Mouse (Mus musculus) heart, postnatal 0 days (tissue): ENCODE results near the gene Traf6. TPM values are rescaled to one million over a fixed set of nuclear protein-coding genes. Genes with fewer than 3 reads are reported as not detected.

Experiments
- ATAC-seq: fragments of 200-750 bp; cut with Nextera tagmentation; 2 replicates; pipeline ENCODE4 v1.8.0; 2017; ENCODE audit warnings: low read depth, moderate number of reproducible peaks, moderate library complexity; ENCODE audit not compliant: insufficient read depth
- DNase-seq: peaks from one replicate; pipeline ENCODE4 v3.0.0-alpha.2; 2016; ENCODE audit warnings: low spot score
- H3K27ac ChIP-seq: fragments of 300-500 bp; sonication (generic); 2 replicates; pipeline ENCODE4 v1.5.1; 2014; ENCODE audit warnings: low read depth, mild to moderate bottlenecking
- H3K27me3 ChIP-seq: fragments of 300-500 bp; sonication (generic); 2 replicates; pipeline ENCODE4 v1.6.1; 2014; ENCODE audit warnings: low read length, mixed read lengths; ENCODE audit not compliant: control insufficient read depth, insufficient read depth
- H3K36me3 ChIP-seq: fragments of 300-500 bp; sonication (generic); replicated peaks from 2 replicates; pipeline ENCODE4 v1.6.1; 2014; ENCODE audit warnings: low read length, mixed read lengths; ENCODE audit not compliant: control insufficient read depth, insufficient read depth
- H3K4me1 ChIP-seq: fragments of 300-500 bp; sonication (generic); 2 replicates; pipeline ENCODE4 v1.6.1; 2014; ENCODE audit warnings: antibody characterized with exemption; ENCODE audit not compliant: control insufficient read depth, insufficient read depth
- H3K4me2 ChIP-seq: fragments of 300-500 bp; sonication (generic); 2 replicates; pipeline ENCODE4 v1.6.1; 2014; ENCODE audit warnings: low read depth, mild to moderate bottlenecking, low read length, moderate library complexity
- H3K4me3 ChIP-seq: fragments of 300-500 bp; sonication (generic); 2 replicates; pipeline ENCODE4 v1.5.1; 2014; ENCODE audit warnings: low read depth, low read length
- H3K9ac ChIP-seq: fragments of 300-500 bp; sonication (generic); replicated peaks from 2 replicates; pipeline ENCODE4 v1.6.1; 2014; ENCODE audit warnings: low read depth, low read length, mixed read lengths
- H3K9me3 ChIP-seq: fragments of 300-500 bp; sonication (generic); replicated peaks from 2 replicates; pipeline ENCODE4 v1.6.1; 2016; ENCODE audit warnings: low read length; ENCODE audit not compliant: control insufficient read depth
- CTCF ChIP-seq: IDR thresholded peaks from 2 replicates; pipeline ENCODE4 v1.5.1; 2016; ENCODE audit warnings: antibody characterized with exemption, control low read depth, low read depth
- EP300 ChIP-seq: IDR thresholded peaks from 2 replicates; pipeline ENCODE4 v1.6.1; 2016; ENCODE audit warnings: antibody characterized with exemption, low read depth
- WGBS: fragments of 180-500 bp; shearing (Covaris S2); extraction: QIAGEN DNeasy Blood & Tissue Kit; methylation state at CpG from one replicate; pipeline ENCODE4 v1.1.7; 2014; 5-methylcytosine and 5-hydroxymethylcytosine counted together
- polyA plus RNA-seq: library from polyadenylated mRNA; unstranded; fragments of >200 nt; fragmentation: Nextera tagmentation; extraction: Ambion mirVana; gene quantifications from 2 replicates; pipeline ENCODE4 v1.2.1, GENCODE M21; 2015
- total RNA-seq: library from RNA; depleted of rRNA; stranded (reverse); fragments of >200 nt; gene quantifications from 2 replicates; pipeline ENCODE4 v1.2.3, GENCODE M21; 2014; ENCODE audit warnings: low replicate concordance; rRNA removed

Traf6 gene
- total RNA-seq, result 13.9 and 24.2 TPM in 2 replicates
- 2.8 and 3.3 TPM in 2 replicates for polyA plus RNA-seq

- peak within 1 kb of the TSS; percentile 88 for H3K4me3 ChIP-seq
- H3K4me1 ChIP-seq, result peaks cover 7% of the 10 kb centered on the region; the same call in 1 of the 2 replicates
- peak; percentile 80 for DNase-seq
- peak within 1 kb of the TSS; percentile 89 for H3K4me2 ChIP-seq
- peak; percentile 82 for TF ChIP-seq CTCF
- TF ChIP-seq EP300, result no peak
- under 1% methylated on average over 62 of the region's 68 CpGs for WGBS
- no peaks in the 10 kb centered on the region for H3K9me3 ChIP-seq
- no peaks in the 10 kb centered on the region for H3K36me3 ChIP-seq
- peak; percentile 96 for ATAC-seq
- H3K27me3 ChIP-seq, result no peaks in the 10 kb centered on the region
- H3K9ac ChIP-seq, result peak within 1 kb of the TSS; percentile 85
- H3K27ac ChIP-seq, result peak within 1 kb of the TSS; percentile 63
Observed at GRCm38 (mm10) chr2:101678236-101679021, at the start of gene Traf6. Gene Traf6, plus strand, starts transcription at chr2:101678429.

DNA sequence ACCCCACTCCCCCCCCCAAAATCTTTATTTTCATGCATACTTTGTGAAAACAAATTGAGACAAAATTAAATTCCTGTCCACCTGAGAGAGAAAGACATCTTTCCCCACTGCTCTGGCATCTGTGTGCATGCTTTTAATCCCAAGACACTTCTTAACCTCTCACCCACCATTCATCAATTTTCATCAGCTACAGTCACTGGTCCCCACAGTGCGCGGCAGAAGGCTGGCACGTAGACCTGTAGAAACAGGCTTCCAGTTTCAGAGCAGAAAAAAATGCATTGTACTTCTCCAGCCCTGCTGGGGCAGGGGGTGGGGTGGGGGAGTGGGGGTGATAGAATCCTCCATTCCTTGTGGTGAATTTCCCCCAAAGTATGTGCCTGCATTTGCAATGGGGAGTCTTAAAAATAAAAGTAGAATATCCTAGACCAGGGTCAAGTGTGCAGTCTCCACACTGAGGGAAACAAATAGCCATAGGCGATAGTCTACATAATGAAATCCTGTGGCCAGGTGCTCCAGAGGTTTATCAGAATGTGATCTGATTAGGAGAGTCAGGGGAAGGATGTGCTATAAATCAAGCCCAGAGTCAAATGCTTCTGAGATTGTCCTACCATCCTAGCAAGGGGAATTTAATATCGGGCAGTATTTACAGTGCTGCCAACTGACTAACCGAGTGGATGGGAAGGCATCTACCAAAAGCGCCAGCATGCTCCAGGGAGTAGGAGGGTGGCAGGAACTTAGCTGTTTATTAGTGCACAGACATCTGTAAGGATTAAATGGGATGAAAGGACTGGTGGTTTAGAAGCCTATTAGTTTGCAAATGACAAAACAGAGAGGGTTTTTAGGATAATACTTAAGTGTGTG, 39.0 kb upstream of the Traf6 start:
- 69% methylated on average over 7 of the region's 7 CpGs for WGBS

DNA sequence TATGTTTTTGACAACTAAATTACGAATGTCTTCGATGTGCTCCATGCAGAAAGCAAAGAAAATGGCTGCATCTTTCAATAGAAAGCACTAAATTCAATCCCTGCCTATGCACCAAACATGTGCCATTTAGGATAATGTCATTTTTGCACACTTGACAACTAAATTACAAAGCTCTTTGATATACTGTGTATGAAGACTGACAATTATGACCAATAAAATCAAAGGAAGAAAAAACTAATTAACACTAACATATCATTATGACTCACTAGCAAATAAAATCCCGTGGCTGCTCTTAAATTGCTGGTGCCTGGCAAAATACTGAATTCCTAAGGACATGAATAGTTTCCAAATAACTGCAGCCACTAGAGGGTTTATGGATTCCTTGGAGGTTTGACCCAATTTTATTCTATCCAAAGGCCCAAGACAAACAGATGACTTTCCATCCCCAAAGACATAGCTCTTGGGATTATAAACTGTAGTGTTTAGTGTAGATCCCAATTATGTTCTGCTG, 38.3 kb upstream of the Traf6 start:
- ATAC-seq, result no peak

More for the DNA sequence above, 39.0 kb upstream of the Traf6 start:
- no peak overlapping the region for H3K27ac ChIP-seq
- DNase-seq, result no peak
- no peaks in the 10 kb centered on the region for H3K27me3 ChIP-seq
- no peaks in the 10 kb centered on the region for H3K9me3 ChIP-seq
- H3K4me3 ChIP-seq, result no peak overlapping the region
- no peak overlapping the region for H3K4me2 ChIP-seq
- no peak for TF ChIP-seq EP300
- TF ChIP-seq CTCF, result no peak
- ATAC-seq, result no peak
- H3K9ac ChIP-seq, result no peak overlapping the region
- H3K4me1 ChIP-seq, result no peaks in the 10 kb centered on the region
- no peaks in the 10 kb centered on the region; the same call in 1 of the 2 replicates for H3K36me3 ChIP-seq

DNA sequence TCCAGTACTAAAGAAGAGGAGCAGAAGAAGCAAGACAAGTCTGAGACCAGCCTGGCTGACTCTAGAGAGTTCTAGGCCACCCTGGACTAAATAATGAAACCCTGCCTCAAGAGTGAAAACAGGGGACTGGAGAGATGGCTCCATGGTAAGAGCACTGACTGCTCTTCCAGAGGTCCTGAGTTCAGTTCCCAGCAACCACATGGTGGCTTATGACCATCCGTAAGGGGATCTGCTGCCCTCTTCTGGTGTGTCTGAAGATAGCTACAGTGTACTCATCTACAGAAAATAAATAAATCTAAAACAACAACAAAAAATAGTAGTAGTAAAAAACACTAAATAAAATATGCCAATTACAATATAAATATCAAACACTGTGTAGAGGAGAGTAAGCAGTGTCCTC, 32.4 kb upstream of the Traf6 start:
- TF ChIP-seq CTCF (no peak), EP300 (no peak)
- DNase-seq, result no peak

More for the DNA sequence above, 38.3 kb upstream of the Traf6 start:
- Histone ChIP-seq H3K9me3 (no peaks in the 10 kb centered on the region), H3K27ac (no peak overlapping the region), H3K4me2 (no peak overlapping the region), H3K27me3 (no peaks in the 10 kb centered on the region), H3K4me1 (no peaks in the 10 kb centered on the region), H3K9ac (no peak overlapping the region), H3K36me3 (no peaks in the 10 kb centered on the region; the same call in 1 of the 2 replicates), H3K4me3 (no peak overlapping the region)
- DNase-seq, result no peak
- TF ChIP-seq CTCF (no peak), EP300 (no peak)
- 74% methylated on average over 3 of the region's 3 CpGs for WGBS

GRCm38 (mm10) chr2:101648361-101648760, 29.9 kb upstream of the Traf6 start:
- Histone ChIP-seq H3K4me1 (no peaks in the 10 kb centered on the region), H3K27ac (no peak overlapping the region), H3K27me3 (no peaks in the 10 kb centered on the region; the same call in 1 of the 2 replicates), H3K4me3 (peak overlapping the region; percentile 29; the same call in 1 of the 2 replicates), H3K9me3 (no peaks in the 10 kb centered on the region), H3K36me3 (no peaks in the 10 kb centered on the region; the same call in 1 of the 2 replicates), H3K4me2 (no peak overlapping the region), H3K9ac (no peak overlapping the region)
- no peak for DNase-seq
- ATAC-seq, result no peak
- TF ChIP-seq EP300, result no peak
- TF ChIP-seq CTCF, result no peak
- WGBS, result 66% methylated on average over 2 of the region's 2 CpGs

More for the DNA sequence above, 32.4 kb upstream of the Traf6 start:
- Histone ChIP-seq H3K36me3 (no peaks in the 10 kb centered on the region; the same call in 1 of the 2 replicates), H3K27me3 (no peaks in the 10 kb centered on the region), H3K4me1 (no peaks in the 10 kb centered on the region), H3K4me2 (no peak overlapping the region), H3K27ac (no peak overlapping the region), H3K9me3 (no peaks in the 10 kb centered on the region), H3K4me3 (peak overlapping the region; percentile 16; the same call in 1 of the 2 replicates), H3K9ac (no peak overlapping the region)
- ATAC-seq, result no peak
- 91% methylated on average over 1 of the region's 1 CpGs for WGBS
